Mouse (Mus musculus) stomach, postnatal 0 days (tissue): ENCODE data around the gene Chtf18.

ENCODE experiments used
- CTCF ChIP-seq: IDR thresholded peaks from 2 replicates; pipeline ENCODE4 v1.5.1; 2016; ENCODE audit warnings: antibody characterized with exemption, low read depth, mild to moderate bottlenecking, moderate library complexity
- EP300 ChIP-seq: optimal IDR thresholded peaks from 2 replicates; pipeline ENCODE3; 2016; ENCODE audit warnings: antibody characterized with exemption

DNA sequence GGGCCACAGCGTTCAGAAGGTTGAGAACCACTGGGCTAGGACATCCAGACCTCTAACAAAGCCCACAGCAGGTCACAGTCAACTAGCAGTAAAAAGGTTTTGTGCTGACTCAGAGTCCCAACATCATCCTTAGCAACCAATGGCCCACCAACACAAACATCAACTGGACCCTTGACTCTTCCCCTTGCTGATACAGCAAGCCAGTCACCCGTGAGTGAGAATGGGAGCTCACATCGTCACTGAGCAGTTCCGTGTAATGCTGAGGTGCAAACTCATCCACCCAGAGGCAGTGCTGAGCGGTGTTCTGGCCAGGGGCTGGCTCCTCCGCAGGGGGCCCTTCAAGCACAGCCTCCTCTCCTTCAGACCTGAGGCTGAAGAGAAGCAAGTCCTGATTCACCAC lies 2.0 kb downstream of the Chtf18 start:
- no peak for TF ChIP-seq CTCF
- TF ChIP-seq EP300, result no peak
